Mouse (Mus musculus): ENCODE measurements around the gene Rps3. TPM values are rescaled to one million over a fixed set of nuclear protein-coding genes. Genes with fewer than 3 reads are reported as not detected.

Gene Rps3
- polyA plus RNA-seq, 1 experiment from 2014 or later: 763 TPM

DNA sequence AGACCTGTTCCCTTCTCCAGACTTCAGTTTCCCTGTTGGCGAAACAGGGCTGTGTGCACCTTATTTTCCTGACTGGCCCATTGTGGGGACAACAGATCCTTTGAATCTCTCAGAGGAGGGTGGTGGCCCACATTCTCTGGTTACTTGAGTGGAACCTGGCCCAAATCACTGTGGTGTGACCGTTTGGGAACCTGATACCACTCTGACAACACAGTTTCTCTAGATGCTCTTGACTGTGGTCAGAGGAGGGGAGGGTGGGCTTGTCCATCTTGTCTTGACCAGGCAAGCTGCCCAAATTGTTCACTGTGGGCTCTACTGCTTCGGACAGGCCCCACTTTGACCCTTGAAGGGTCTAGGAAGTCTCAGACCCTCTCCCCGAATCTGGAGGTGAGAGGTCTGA is 29.5 kb downstream of the Rps3 start:
- no peaks in the 10 kb centered on the region for H3K27me3 ChIP-seq
- H3K4me3 ChIP-seq: no peak overlapping the region
- WGBS: 68% methylated on average over 4 of the region's 4 CpGs
- H3K27ac ChIP-seq: no peak overlapping the region
- H3K9ac ChIP-seq: no peak overlapping the region
- H3K36me3 ChIP-seq: peaks cover 7% of the 10 kb centered on the region; the same call in 1 of the 2 replicates
- H3K4me2 ChIP-seq: no peak overlapping the region
- no peaks in the 10 kb centered on the region; the same call in 1 of the 2 replicates for H3K4me1 ChIP-seq
- no peak for ATAC-seq (ENCODE audit: insufficient number of reproducible peaks, low FRiP score, low TSS enrichment, low read depth)
- no peaks in the 10 kb centered on the region for H3K9me3 ChIP-seq

GRCm38 (mm10) chr7:99452859-99453258 is 30.7 kb downstream of the Rps3 start:
- H3K4me3 ChIP-seq: no peak overlapping the region

GRCm38 (mm10) chr7:99450703-99451102 is 32.8 kb downstream of the Rps3 start:
- H3K9me3 ChIP-seq: no peaks in the 10 kb centered on the region
- peaks cover 9% of the 10 kb centered on the region; the same call in 1 of the 2 replicates for H3K4me1 ChIP-seq
- H3K4me2 ChIP-seq: no peak overlapping the region
- H3K27me3 ChIP-seq: no peaks in the 10 kb centered on the region
- WGBS: 0% methylated on average over 3 of the region's 3 CpGs
- H3K9ac ChIP-seq: no peak overlapping the region
- no peak overlapping the region for H3K27ac ChIP-seq
- H3K4me3 ChIP-seq: no peak overlapping the region
- no peaks in the 10 kb centered on the region for H3K36me3 ChIP-seq
- no peak for ATAC-seq (ENCODE audit: insufficient number of reproducible peaks, low FRiP score, low TSS enrichment, low read depth)

More at GRCm38 (mm10) chr7:99452859-99453258, 30.7 kb downstream of the Rps3 start:
- no peaks in the 10 kb centered on the region for H3K27me3 ChIP-seq
- WGBS: 74% methylated on average over 7 of the region's 7 CpGs
- H3K36me3 ChIP-seq: no peaks in the 10 kb centered on the region
- peaks cover 6% of the 10 kb centered on the region; the same call in 1 of the 2 replicates for H3K4me1 ChIP-seq
- ATAC-seq (ENCODE audit: insufficient number of reproducible peaks, low FRiP score, low TSS enrichment, low read depth): no peak
- H3K4me2 ChIP-seq: no peak overlapping the region
- H3K9me3 ChIP-seq: no peaks in the 10 kb centered on the region
- H3K9ac ChIP-seq: no peak overlapping the region
- H3K27ac ChIP-seq: no peak overlapping the region

DNA sequence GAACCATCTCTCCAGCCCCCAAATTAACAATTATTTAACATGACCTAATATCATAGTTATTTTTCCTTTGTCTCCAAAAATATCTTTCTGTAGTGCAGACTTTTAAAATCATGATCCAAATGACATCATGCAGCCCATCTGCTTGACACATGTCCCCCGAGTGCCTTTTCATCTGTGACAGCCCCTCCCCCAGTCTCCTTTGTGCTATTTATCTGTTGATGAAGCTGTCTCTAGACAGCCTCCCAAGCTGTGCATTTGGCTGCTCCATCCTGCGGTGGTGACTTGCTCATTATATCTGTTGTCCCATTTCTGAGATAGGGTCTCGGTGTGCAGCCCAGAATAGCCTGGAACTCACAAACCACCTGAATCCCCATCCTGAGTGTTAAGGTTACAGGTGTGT is 33.8 kb downstream of the Rps3 start:
- Histone ChIP-seq H3K4me2 (no peak overlapping the region), H3K27me3 (no peaks in the 10 kb centered on the region), H3K9me3 (no peaks in the 10 kb centered on the region), H3K27ac (no peak overlapping the region), H3K36me3 (no peaks in the 10 kb centered on the region), H3K4me1 (peaks cover 10% of the 10 kb centered on the region; the same call in 1 of the 2 replicates), H3K9ac (no peak overlapping the region), H3K4me3 (no peak overlapping the region)
- no peak for ATAC-seq (ENCODE audit: insufficient number of reproducible peaks, low FRiP score, low TSS enrichment, low read depth)
- 62% methylated on average over 3 of the region's 3 CpGs for WGBS

- H3K27ac ChIP-seq: no peak overlapping the region
- no peak overlapping the region for H3K4me3 ChIP-seq
- H3K4me2 ChIP-seq: no peak overlapping the region
- H3K9me3 ChIP-seq: no peaks in the 10 kb centered on the region
- 52% methylated on average over 8 of the region's 8 CpGs for WGBS
- no peak overlapping the region for H3K9ac ChIP-seq
- no peak for ATAC-seq (ENCODE audit: insufficient number of reproducible peaks, low FRiP score, low TSS enrichment, low read depth)
- H3K36me3 ChIP-seq: no peaks in the 10 kb centered on the region
- H3K4me1 ChIP-seq: peaks cover 10% of the 10 kb centered on the region; the same call in 1 of the 2 replicates
- no peaks in the 10 kb centered on the region for H3K27me3 ChIP-seq
Measured at GRCm38 (mm10) chr7:99449063-99449462, 34.5 kb downstream of the Rps3 start.

DNA sequence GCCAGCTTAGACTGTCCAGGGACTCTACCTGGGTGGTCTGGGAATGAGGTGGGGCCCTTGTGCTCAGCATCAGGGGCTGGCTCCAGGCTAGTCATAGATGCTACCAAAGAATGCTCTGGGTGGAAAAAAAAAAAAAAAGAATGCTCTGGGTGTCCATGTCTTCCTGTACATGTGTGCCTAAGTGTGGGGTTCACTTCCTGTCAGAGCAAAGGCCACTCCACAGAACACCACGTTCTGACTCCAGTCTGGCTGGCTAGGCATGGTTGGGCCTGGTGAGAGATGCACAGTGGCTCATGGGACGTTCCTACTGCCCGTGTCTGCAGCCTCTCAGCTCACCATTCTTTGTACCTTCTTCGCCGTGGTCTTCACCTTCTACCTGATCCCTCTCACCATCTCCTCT is 34.9 kb downstream of the Rps3 start:
- peaks cover 10% of the 10 kb centered on the region; the same call in 1 of the 2 replicates for H3K4me1 ChIP-seq
- H3K27ac ChIP-seq: no peak overlapping the region
- no peak overlapping the region for H3K4me2 ChIP-seq
- no peaks in the 10 kb centered on the region for H3K27me3 ChIP-seq
- 64% methylated on average over 5 of the region's 5 CpGs for WGBS
- H3K36me3 ChIP-seq: no peaks in the 10 kb centered on the region
- H3K4me3 ChIP-seq: no peak overlapping the region
- no peaks in the 10 kb centered on the region for H3K9me3 ChIP-seq
- no peak for ATAC-seq (ENCODE audit: insufficient number of reproducible peaks, low FRiP score, low TSS enrichment, low read depth)
- H3K9ac ChIP-seq: no peak overlapping the region

- peaks cover 18% of the 10 kb centered on the region for H3K4me1 ChIP-seq
- H3K4me3 ChIP-seq: no peak overlapping the region
- no peak overlapping the region for H3K9ac ChIP-seq
- no peaks in the 10 kb centered on the region for H3K36me3 ChIP-seq
- 67% methylated on average over 5 of the region's 5 CpGs for WGBS
- H3K27me3 ChIP-seq: no peaks in the 10 kb centered on the region
- no peak overlapping the region for H3K4me2 ChIP-seq
- H3K9me3 ChIP-seq: no peaks in the 10 kb centered on the region
- ATAC-seq (ENCODE audit: insufficient number of reproducible peaks, low FRiP score, low TSS enrichment, low read depth): no peak
- no peak overlapping the region for H3K27ac ChIP-seq
Measured at GRCm38 (mm10) chr7:99447323-99447722, 36.2 kb downstream of the Rps3 start.

GRCm38 (mm10) chr7:99445833-99446232 is 37.7 kb downstream of the Rps3 start:
- H3K9me3 ChIP-seq: no peaks in the 10 kb centered on the region
- WGBS: 89% methylated on average over 2 of the region's 2 CpGs
- no peaks in the 10 kb centered on the region for H3K27me3 ChIP-seq
- H3K9ac ChIP-seq: no peak overlapping the region
- H3K27ac ChIP-seq: no peak overlapping the region
- peaks cover 31% of the 10 kb centered on the region for H3K4me1 ChIP-seq
- no peaks in the 10 kb centered on the region for H3K36me3 ChIP-seq
- H3K4me2 ChIP-seq: no peak overlapping the region
- H3K4me3 ChIP-seq: no peak overlapping the region
- no peak for ATAC-seq (ENCODE audit: insufficient number of reproducible peaks, low FRiP score, low TSS enrichment, low read depth)

GRCm38 (mm10) chr7:99444012-99444411 is 39.5 kb downstream of the Rps3 start:
- Histone ChIP-seq H3K9me3 (no peaks in the 10 kb centered on the region), H3K36me3 (no peaks in the 10 kb centered on the region), H3K27me3 (no peaks in the 10 kb centered on the region), H3K9ac (no peak overlapping the region), H3K27ac (no peak overlapping the region), H3K4me2 (no peak overlapping the region), H3K4me3 (no peak overlapping the region), H3K4me1 (peaks cover 31% of the 10 kb centered on the region)
- no peak for ATAC-seq (ENCODE audit: insufficient number of reproducible peaks, low FRiP score, low TSS enrichment, low read depth)
- WGBS: 55% methylated on average over 6 of the region's 6 CpGs

DNA sequence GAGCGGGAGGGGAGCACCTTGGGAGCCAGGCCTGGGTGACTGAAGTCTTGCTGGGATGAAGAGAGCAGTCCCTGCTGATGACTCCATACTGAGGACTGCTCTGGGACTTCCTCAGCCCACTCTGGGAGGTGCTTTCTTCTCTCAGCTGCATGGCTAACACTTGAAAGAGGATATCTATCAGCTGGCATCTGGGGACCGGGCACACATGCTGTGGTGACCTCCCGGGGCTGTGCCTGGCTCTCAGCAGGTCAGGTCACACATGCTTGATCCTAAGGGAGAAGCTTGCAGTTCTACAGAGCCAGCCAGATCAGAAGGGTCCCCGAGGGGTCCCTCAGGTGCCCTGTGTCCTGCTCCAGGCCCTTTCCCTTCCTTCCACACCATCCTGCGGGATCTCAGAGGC is 40.4 kb downstream of the Rps3 start:
- no peak overlapping the region for H3K27ac ChIP-seq
- no peaks in the 10 kb centered on the region for H3K9me3 ChIP-seq
- 46% methylated on average over 5 of the region's 5 CpGs for WGBS
- no peak overlapping the region for H3K4me3 ChIP-seq
- no peaks in the 10 kb centered on the region for H3K27me3 ChIP-seq
- no peak overlapping the region for H3K4me2 ChIP-seq
- H3K9ac ChIP-seq: no peak overlapping the region
- H3K36me3 ChIP-seq: no peaks in the 10 kb centered on the region
- H3K4me1 ChIP-seq: peaks cover 25% of the 10 kb centered on the region
- no peak for ATAC-seq (ENCODE audit: insufficient number of reproducible peaks, low FRiP score, low TSS enrichment, low read depth)

DNA sequence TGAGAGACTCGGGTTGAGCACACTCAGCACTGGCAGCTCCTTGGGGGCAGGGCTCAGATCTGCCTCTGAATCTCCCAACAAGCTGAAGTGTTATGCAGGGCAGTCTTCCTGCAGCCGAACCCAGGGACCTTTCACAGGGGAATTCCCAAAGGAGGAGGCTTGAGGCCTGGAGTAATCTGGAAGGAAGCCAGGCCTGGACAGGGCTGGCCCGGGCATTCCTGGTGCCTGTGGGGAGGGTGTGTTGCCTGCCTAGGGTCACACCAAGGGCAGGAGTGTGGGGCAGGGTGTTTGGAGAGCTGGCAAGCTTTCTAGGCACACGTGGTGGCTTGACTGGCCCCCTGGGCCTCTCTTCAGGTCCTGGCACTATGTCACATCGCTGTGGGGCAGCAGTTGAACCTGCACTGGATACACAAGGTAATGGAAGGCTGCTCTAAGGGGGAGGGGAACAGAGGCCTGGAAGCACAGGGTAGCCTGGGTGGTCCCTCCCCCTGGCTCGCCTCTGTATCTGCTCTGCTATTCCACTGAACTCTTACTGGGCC is 41.9 kb downstream of the Rps3 start:
- H3K27ac ChIP-seq: peak overlapping the region; percentile 14; the same call in 1 of the 2 replicates
- no peaks in the 10 kb centered on the region for H3K27me3 ChIP-seq
- H3K4me2 ChIP-seq: 0 out of 2 replicates have a peak overlapping the region, but pooled peaks have one; percentile 3
- no peaks in the 10 kb centered on the region for H3K9me3 ChIP-seq
- WGBS: 10% methylated on average over 6 of the region's 6 CpGs
- H3K4me3 ChIP-seq: no peak overlapping the region
- H3K4me1 ChIP-seq: peaks cover 24% of the 10 kb centered on the region
- H3K36me3 ChIP-seq: no peaks in the 10 kb centered on the region
- H3K9ac ChIP-seq: no peak overlapping the region
- peak; percentile 64 for ATAC-seq (ENCODE audit: insufficient number of reproducible peaks, low FRiP score, low TSS enrichment, low read depth)

DNA sequence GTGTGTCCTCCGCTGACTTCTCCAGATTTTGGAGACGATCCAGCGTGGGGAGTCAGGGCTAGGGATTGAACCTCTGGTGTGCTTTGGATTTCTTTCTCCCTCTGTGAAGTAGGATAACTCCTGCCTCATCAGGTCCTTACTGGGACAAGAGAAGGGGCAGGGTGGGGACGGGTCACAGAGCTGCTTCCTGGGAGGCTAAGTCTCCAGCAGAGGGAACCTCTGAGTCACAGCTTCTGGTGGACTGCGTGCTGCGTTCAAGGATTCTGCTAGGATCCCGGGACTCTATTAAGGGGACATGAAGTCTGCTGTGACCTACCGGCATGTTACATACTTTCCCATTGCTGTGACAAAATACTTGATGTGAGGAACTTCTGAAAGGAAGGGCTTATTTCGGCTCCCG is 44.7 kb downstream of the Rps3 start:
- 70% methylated on average over 10 of the region's 10 CpGs for WGBS
- H3K36me3 ChIP-seq: no peaks in the 10 kb centered on the region
- no peak overlapping the region for H3K9ac ChIP-seq
- no peak overlapping the region for H3K4me2 ChIP-seq
- H3K27ac ChIP-seq: no peak overlapping the region
- H3K27me3 ChIP-seq: no peaks in the 10 kb centered on the region
- no peak for ATAC-seq (ENCODE audit: insufficient number of reproducible peaks, low FRiP score, low TSS enrichment, low read depth)
- H3K4me1 ChIP-seq: peaks cover 35% of the 10 kb centered on the region
- H3K4me3 ChIP-seq: no peak overlapping the region
- H3K9me3 ChIP-seq: no peaks in the 10 kb centered on the region

DNA sequence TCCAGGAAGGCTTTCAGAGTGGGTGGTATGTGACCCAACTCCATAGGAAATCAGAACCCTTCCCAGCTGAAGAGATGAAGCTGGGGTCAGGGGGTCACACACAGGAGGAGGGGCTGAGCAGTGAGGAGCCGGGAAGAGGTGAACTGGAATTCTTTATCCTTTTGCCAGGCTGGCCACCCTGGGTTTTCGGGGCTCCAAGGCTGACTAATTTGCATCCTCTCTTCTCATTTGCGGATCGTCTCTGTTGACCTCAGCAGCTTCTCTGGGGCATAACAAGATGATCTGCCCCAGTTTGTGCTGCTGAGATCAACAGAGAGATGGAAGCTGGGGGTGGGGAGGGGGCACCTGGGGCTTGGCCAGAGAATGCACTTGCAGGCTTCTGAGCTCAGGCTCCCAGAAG is 47.0 kb downstream of the Rps3 start:
- Histone ChIP-seq H3K9ac (no peak overlapping the region), H3K27ac (no peak overlapping the region), H3K4me1 (peaks cover 38% of the 10 kb centered on the region), H3K36me3 (no peaks in the 10 kb centered on the region), H3K9me3 (no peaks in the 10 kb centered on the region), H3K4me2 (no peak overlapping the region), H3K4me3 (no peak overlapping the region), H3K27me3 (no peaks in the 10 kb centered on the region)
- ATAC-seq (ENCODE audit: insufficient number of reproducible peaks, low FRiP score, low TSS enrichment, low read depth): no peak
- 21% methylated on average over 4 of the region's 4 CpGs for WGBS

Data from limb, embryonic 15.5 days (tissue).